Mouse (Mus musculus) urinary bladder, postnatal 14 days (tissue): ENCODE data around the gene Pfdn6.
"Not testable (repeated sequence)": the region's sequence is repeated elsewhere in the genome, so short reads cannot be mapped to it uniquely, and the experiment has no call there.

ENCODE experiments used
- DNase-seq: peaks from one replicate; pipeline ENCODE4 v3.0.0; 2021; ENCODE audit warnings: low spot score

Pfdn6 gene

DNA sequence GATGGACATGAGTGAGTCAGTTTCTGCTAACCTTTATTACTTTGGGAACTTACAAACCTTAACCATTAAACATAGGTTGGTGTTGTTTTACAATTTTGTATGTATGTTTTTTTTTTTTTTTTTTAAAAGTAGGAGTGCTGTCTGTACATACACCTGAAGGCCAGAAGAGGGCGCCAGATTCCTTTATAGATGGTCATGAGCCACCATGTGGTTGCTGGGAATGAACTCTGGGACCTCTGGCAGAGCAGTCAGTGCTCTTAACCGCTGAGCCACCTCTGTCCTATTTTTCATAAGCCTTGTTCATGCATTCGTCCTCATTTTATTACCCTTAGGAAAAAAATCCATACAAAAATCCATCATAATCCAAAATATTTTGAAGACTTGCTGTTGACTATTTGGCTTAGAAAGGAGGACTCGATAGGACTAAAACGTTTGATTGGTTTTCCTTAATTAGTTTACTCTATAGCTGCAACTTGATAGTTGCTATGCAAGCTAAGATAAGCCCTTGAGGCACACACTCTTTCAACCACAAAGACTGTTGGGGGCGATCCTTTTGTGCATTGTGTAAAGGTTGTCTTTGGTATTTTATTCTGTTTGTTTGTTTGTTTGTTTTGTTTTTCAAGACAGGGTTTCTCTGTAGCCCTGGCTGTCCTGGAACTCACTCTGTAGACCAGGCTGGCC, 42.9 kb downstream of the Pfdn6 start:
- DNase-seq = no peak

GRCm38 (mm10) chr17:33893011-33893410, 47.1 kb downstream of the Pfdn6 start:
- not testable (repeated sequence) for DNase-seq

- no peak for DNase-seq
Observed at GRCm38 (mm10) chr17:33892429-33892828, 47.7 kb downstream of the Pfdn6 start.

GRCm38 (mm10) chr17:33891892-33892291, 48.3 kb downstream of the Pfdn6 start:
- DNase-seq = not testable (repeated sequence)

DNA sequence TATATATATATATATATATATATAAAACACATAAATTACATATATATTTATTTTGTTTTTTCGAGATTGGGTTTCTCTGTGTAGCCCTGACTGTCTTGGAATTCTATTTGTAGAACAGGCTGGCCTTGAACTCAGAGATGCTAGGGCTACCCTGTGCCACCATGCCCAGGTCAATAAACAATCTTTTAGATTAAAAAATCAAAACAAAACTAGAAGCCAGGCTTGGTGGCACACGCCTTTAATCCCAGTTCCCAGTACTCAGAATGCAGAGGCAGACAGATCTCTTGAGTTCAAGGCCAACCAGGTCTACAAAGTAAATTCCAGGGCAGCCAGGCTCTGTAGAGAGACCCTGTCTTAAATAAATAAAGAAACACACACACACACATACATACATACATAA, 48.8 kb downstream of the Pfdn6 start:
- DNase-seq = no peak

GRCm38 (mm10) chr17:33890533-33891059, 49.5 kb downstream of the Pfdn6 start, which contains the start of gene Kifc1:
TSS of gene Kifc1 (minus strand) at chr17:33890661.
- peak; percentile 99 for DNase-seq

DNA sequence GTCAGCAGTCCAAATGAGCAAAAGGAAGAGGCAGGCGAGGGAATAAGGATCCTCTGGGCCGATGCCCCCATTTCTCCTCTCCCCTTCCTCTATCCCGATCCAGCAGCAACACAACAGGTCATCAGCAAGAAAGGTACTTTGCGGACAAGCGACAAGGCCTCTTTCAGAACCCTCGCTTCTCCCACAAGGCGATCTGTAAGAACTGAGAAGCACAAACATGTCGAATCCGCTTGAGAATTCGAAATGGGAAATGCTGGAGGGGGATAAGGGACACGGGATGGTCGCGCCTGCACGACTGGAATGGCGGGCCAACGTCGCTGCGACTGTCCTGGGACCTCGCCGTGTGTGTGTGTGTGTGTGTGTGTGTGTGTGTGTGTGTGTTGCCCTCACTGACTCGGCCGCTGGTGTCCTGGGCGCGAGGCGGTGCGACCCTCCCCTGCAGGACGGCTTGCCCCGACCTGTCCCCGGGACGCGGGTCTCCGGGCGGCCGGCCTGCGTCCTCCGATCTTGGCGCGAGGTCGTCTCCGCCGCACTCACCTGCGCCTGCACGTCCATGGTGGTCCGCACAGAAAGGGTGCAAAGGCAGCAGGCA, 50.1 kb downstream of the Pfdn6 start:
- not testable (repeated sequence) for DNase-seq
